Mouse (Mus musculus) hindbrain, embryonic 10.5 days (tissue): ENCODE data around the gene Cldn7. TPM values are rescaled to one million over a fixed set of nuclear protein-coding genes. Genes with fewer than 3 reads are reported as not detected.
"Not testable (repeated sequence)": the region's sequence is repeated elsewhere in the genome, so short reads cannot be mapped to it uniquely, and the experiment has no call there.

Source experiments
- DNase-seq: peaks from one replicate; pipeline ENCODE4 v3.0.0-alpha.2; 2017; ENCODE audit warnings: low spot score
- H3K27ac ChIP-seq: fragments of 300-500 bp; sonication (generic); 2 replicates; pipeline ENCODE4 v1.5.1; 2016; ENCODE audit warnings: mild to moderate bottlenecking, moderate library complexity
- H3K27me3 ChIP-seq: fragments of 300-500 bp; sonication (generic); 2 replicates; pipeline ENCODE4 v1.6.1; 2016; ENCODE audit warnings: mild to moderate bottlenecking; ENCODE audit not compliant: poor library complexity, insufficient read depth, severe bottlenecking
- H3K36me3 ChIP-seq: fragments of 300-500 bp; sonication (generic); 2 replicates; pipeline ENCODE4 v1.6.1; 2016; ENCODE audit warnings: mild to moderate bottlenecking, moderate library complexity
- H3K4me1 ChIP-seq: fragments of 300-500 bp; sonication (generic); replicated peaks from 2 replicates; pipeline ENCODE4 v1.6.1; 2016; ENCODE audit warnings: mild to moderate bottlenecking
- H3K4me3 ChIP-seq: fragments of 300-500 bp; sonication (generic); 2 replicates; pipeline ENCODE4 v1.5.1; 2016; ENCODE audit warnings: mild to moderate bottlenecking, moderate library complexity
- H3K9me3 ChIP-seq: fragments of 300-500 bp; sonication (generic); 2 replicates; pipeline ENCODE4 v1.6.1; 2016; ENCODE audit warnings: mild to moderate bottlenecking, moderate library complexity
- WGBS: fragments of 180-500 bp; shearing (Covaris S2); methylation state at CpG from one replicate; pipeline ENCODE4 v1.1.7; 2016; 5-methylcytosine and 5-hydroxymethylcytosine counted together
- polyA plus RNA-seq: library from polyadenylated mRNA; unstranded; fragments of >200 nt; fragmentation: Nextera tagmentation; extraction: Ambion mirVana; gene quantifications from 2 replicates; pipeline ENCODE4 v1.2.1, GENCODE M21; 2016

Cldn7 gene
- polyA plus RNA-seq, 1 experiment from 2014 or later: 14.6 TPM

GRCm38 (mm10) chr11:69948763-69949150 lies 15.8 kb upstream of the Cldn7 start:
- Histone ChIP-seq H3K4me3 (peak overlapping the region; percentile 60), H3K4me1 (peaks cover 31% of the 10 kb centered on the region), H3K36me3 (peaks cover 26% of the 10 kb centered on the region), H3K27ac (peak overlapping the region; percentile 95), H3K9me3 (no peaks in the 10 kb centered on the region), H3K27me3 (peaks cover 14% of the 10 kb centered on the region)
- under 1% methylated on average over 14 of the region's 14 CpGs for WGBS
- DNase-seq: peak; percentile 91

- Histone ChIP-seq H3K27ac (no peak overlapping the region), H3K27me3 (peaks cover 10% of the 10 kb centered on the region), H3K36me3 (peaks cover 5% of the 10 kb centered on the region), H3K9me3 (no peaks in the 10 kb centered on the region), H3K4me1 (peaks cover 29% of the 10 kb centered on the region), H3K4me3 (no peak overlapping the region)
- DNase-seq: peak; percentile 24
- 44% methylated on average over 4 of the region's 4 CpGs for WGBS
Observed at GRCm38 (mm10) chr11:69950807-69951459, 13.6 kb upstream of the Cldn7 start.

- Histone ChIP-seq H3K27me3 (peaks cover 10% of the 10 kb centered on the region), H3K9me3 (no peaks in the 10 kb centered on the region), H3K27ac (no peak overlapping the region), H3K36me3 (no peaks in the 10 kb centered on the region), H3K4me3 (no peak overlapping the region), H3K4me1 (peaks cover 18% of the 10 kb centered on the region)
- DNase-seq: no peak
- 37% methylated on average over 1 of the region's 1 CpGs for WGBS
Observed at GRCm38 (mm10) chr11:69952274-69952673, 12.3 kb upstream of the Cldn7 start.

- no peak overlapping the region for H3K4me3 ChIP-seq
Observed at GRCm38 (mm10) chr11:69953267-69953915, 11.2 kb upstream of the Cldn7 start.

GRCm38 (mm10) chr11:69955618-69956017 lies 9.0 kb upstream of the Cldn7 start:
- 81% methylated on average over 4 of the region's 4 CpGs for WGBS
- not testable (repeated sequence) for H3K36me3 ChIP-seq, H3K4me1 ChIP-seq, H3K9me3 ChIP-seq, H3K4me3 ChIP-seq, H3K27ac ChIP-seq, DNase-seq
- peaks cover 18% of the 10 kb centered on the region for H3K27me3 ChIP-seq

More at GRCm38 (mm10) chr11:69953267-69953915, 11.2 kb upstream of the Cldn7 start:
- peaks cover 7% of the 10 kb centered on the region for H3K4me1 ChIP-seq
- WGBS: 68% methylated on average over 11 of the region's 11 CpGs
- H3K9me3 ChIP-seq: no peaks in the 10 kb centered on the region
- no peak for DNase-seq
- peaks cover 10% of the 10 kb centered on the region for H3K27me3 ChIP-seq
- H3K36me3 ChIP-seq: no peaks in the 10 kb centered on the region
- H3K27ac ChIP-seq: no peak overlapping the region

GRCm38 (mm10) chr11:69956218-69956617 lies 8.4 kb upstream of the Cldn7 start:
- DNase-seq: no peak
- 65% methylated on average over 1 of the region's 1 CpGs for WGBS
- H3K4me3 ChIP-seq: no peak overlapping the region
- no peaks in the 10 kb centered on the region for H3K4me1 ChIP-seq
- no peak overlapping the region for H3K27ac ChIP-seq
- no peaks in the 10 kb centered on the region for H3K36me3 ChIP-seq
- H3K9me3 ChIP-seq: no peaks in the 10 kb centered on the region
- peaks cover 16% of the 10 kb centered on the region; the same call in 1 of the 2 replicates for H3K27me3 ChIP-seq

- Histone ChIP-seq H3K4me1 (peaks cover 5% of the 10 kb centered on the region), H3K4me3 (no peak overlapping the region), H3K27me3 (peaks cover 57% of the 10 kb centered on the region), H3K27ac (no peak overlapping the region), H3K9me3 (no peaks in the 10 kb centered on the region), H3K36me3 (no peaks in the 10 kb centered on the region)
- 27% methylated on average over 5 of the region's 5 CpGs for WGBS
- DNase-seq: no peak
Observed at GRCm38 (mm10) chr11:69960616-69961015, 4.0 kb upstream of the Cldn7 start.

GRCm38 (mm10) chr11:69961841-69962240 lies 2.7 kb upstream of the Cldn7 start:
- WGBS: 55% methylated on average over 5 of the region's 5 CpGs
- H3K27me3 ChIP-seq: peaks cover 69% of the 10 kb centered on the region
- no peak for DNase-seq

GRCm38 (mm10) chr11:69965271-69966005 lies 859 bp downstream of the Cldn7 start:
- Histone ChIP-seq H3K4me3 (peak overlapping the region; percentile 45), H3K36me3 (peaks cover 30% of the 10 kb centered on the region), H3K4me1 (peaks cover 17% of the 10 kb centered on the region), H3K9me3 (no peaks in the 10 kb centered on the region), H3K27me3 (peaks cover 78% of the 10 kb centered on the region), H3K27ac (peak overlapping the region; percentile 75)
- WGBS: 2% methylated on average over 49 of the region's 49 CpGs
- peak; percentile 36 for DNase-seq

More at GRCm38 (mm10) chr11:69961841-69962240, 2.7 kb upstream of the Cldn7 start:
- peaks cover 15% of the 10 kb centered on the region for H3K4me1 ChIP-seq
- H3K4me3 ChIP-seq: no peak overlapping the region
- no peaks in the 10 kb centered on the region for H3K9me3 ChIP-seq
- no peak overlapping the region for H3K27ac ChIP-seq
- no peaks in the 10 kb centered on the region for H3K36me3 ChIP-seq

GRCm38 (mm10) chr11:69966006-69966859 lies 1.7 kb downstream of the Cldn7 start:
- H3K9me3 ChIP-seq: no peaks in the 10 kb centered on the region
- peak overlapping the region; percentile 75 for H3K27ac ChIP-seq
- DNase-seq: peak; percentile 48
- H3K4me3 ChIP-seq: peak overlapping the region; percentile 45
- WGBS: 2% methylated on average over 59 of the region's 59 CpGs
- H3K4me1 ChIP-seq: peaks cover 17% of the 10 kb centered on the region
- peaks cover 35% of the 10 kb centered on the region for H3K36me3 ChIP-seq
- H3K27me3 ChIP-seq: peaks cover 76% of the 10 kb centered on the region

GRCm38 (mm10) chr11:69966860-69967517 lies 2.4 kb downstream of the Cldn7 start:
- peak overlapping the region; percentile 45 for H3K4me3 ChIP-seq
- H3K4me1 ChIP-seq: peaks cover 17% of the 10 kb centered on the region
- H3K9me3 ChIP-seq: no peaks in the 10 kb centered on the region
- no peak for DNase-seq
- H3K27ac ChIP-seq: peak overlapping the region; percentile 75
- peaks cover 42% of the 10 kb centered on the region for H3K36me3 ChIP-seq
- peaks cover 68% of the 10 kb centered on the region for H3K27me3 ChIP-seq
- WGBS: 42% methylated on average over 17 of the region's 17 CpGs

- H3K9me3 ChIP-seq: no peaks in the 10 kb centered on the region
- H3K4me1 ChIP-seq: peaks cover 17% of the 10 kb centered on the region
- H3K27me3 ChIP-seq: peaks cover 50% of the 10 kb centered on the region
Observed at GRCm38 (mm10) chr11:69968793-69969192, 4.2 kb downstream of the Cldn7 start.

More at GRCm38 (mm10) chr11:69968793-69969192, 4.2 kb downstream of the Cldn7 start:
- no peak for DNase-seq
- 92% methylated on average over 4 of the region's 4 CpGs for WGBS
- Histone ChIP-seq H3K36me3 (peaks cover 60% of the 10 kb centered on the region), H3K27ac (no peak overlapping the region), H3K4me3 (no peak overlapping the region)
